Mouse (Mus musculus) liver, embryonic 12.5 days (tissue): ENCODE results near the gene Ptger1. TPM values are rescaled to one million over a fixed set of nuclear protein-coding genes. Genes with fewer than 3 reads are reported as not detected.
A peak's percentile ranks its signal among the peaks of the same experiment; 100 is the strongest.

Experiments
- ATAC-seq: fragments of 200-750 bp; cut with Nextera tagmentation; 2 replicates; pipeline ENCODE4 v1.8.0; 2017; ENCODE audit warnings: moderate number of reproducible peaks, mild to moderate bottlenecking, moderate library complexity
- H3K27ac ChIP-seq: fragments of 300-500 bp; sonication (generic); 2 replicates; pipeline ENCODE4 v1.5.1; 2016; ENCODE audit warnings: mild to moderate bottlenecking
- H3K27me3 ChIP-seq: fragments of 300-500 bp; sonication (generic); replicated peaks from 2 replicates; pipeline ENCODE4 v1.6.1; 2016; ENCODE audit warnings: mild to moderate bottlenecking, moderate library complexity
- H3K36me3 ChIP-seq: fragments of 300-500 bp; sonication (generic); 2 replicates; pipeline ENCODE4 v1.6.1; 2016; ENCODE audit warnings: mild to moderate bottlenecking, moderate library complexity
- H3K4me1 ChIP-seq: fragments of 300-500 bp; sonication (generic); 2 replicates; pipeline ENCODE4 v1.6.1; 2016
- H3K4me2 ChIP-seq: fragments of 300-500 bp; sonication (generic); 2 replicates; pipeline ENCODE4 v1.6.1; 2016; ENCODE audit warnings: mild to moderate bottlenecking, moderate library complexity
- H3K4me3 ChIP-seq: fragments of 300-500 bp; sonication (generic); 2 replicates; pipeline ENCODE4 v1.5.1; 2016; ENCODE audit warnings: mild to moderate bottlenecking, moderate library complexity
- H3K9ac ChIP-seq: fragments of 300-500 bp; sonication (generic); 2 replicates; pipeline ENCODE4 v1.6.1; 2016; ENCODE audit warnings: mild to moderate bottlenecking, moderate library complexity
- H3K9me3 ChIP-seq: fragments of 300-500 bp; sonication (generic); replicated peaks from 2 replicates; pipeline ENCODE4 v1.6.1; 2016; ENCODE audit warnings: mild to moderate bottlenecking, moderate library complexity
- WGBS: fragments of 180-500 bp; shearing (Covaris S2); methylation state at CpG from one replicate; pipeline ENCODE4 v1.1.7; 2016; ENCODE audit not compliant: insufficient replicate concordance; 5-methylcytosine and 5-hydroxymethylcytosine counted together
- polyA plus RNA-seq: library from polyadenylated mRNA; unstranded; fragments of >200 nt; fragmentation: Nextera tagmentation; extraction: Ambion mirVana; gene quantifications from 2 replicates; pipeline ENCODE4 v1.2.1, GENCODE M21; 2016

Gene Ptger1
- polyA plus RNA-seq, result 0.25 and 0.41 TPM in 2 replicates

DNA sequence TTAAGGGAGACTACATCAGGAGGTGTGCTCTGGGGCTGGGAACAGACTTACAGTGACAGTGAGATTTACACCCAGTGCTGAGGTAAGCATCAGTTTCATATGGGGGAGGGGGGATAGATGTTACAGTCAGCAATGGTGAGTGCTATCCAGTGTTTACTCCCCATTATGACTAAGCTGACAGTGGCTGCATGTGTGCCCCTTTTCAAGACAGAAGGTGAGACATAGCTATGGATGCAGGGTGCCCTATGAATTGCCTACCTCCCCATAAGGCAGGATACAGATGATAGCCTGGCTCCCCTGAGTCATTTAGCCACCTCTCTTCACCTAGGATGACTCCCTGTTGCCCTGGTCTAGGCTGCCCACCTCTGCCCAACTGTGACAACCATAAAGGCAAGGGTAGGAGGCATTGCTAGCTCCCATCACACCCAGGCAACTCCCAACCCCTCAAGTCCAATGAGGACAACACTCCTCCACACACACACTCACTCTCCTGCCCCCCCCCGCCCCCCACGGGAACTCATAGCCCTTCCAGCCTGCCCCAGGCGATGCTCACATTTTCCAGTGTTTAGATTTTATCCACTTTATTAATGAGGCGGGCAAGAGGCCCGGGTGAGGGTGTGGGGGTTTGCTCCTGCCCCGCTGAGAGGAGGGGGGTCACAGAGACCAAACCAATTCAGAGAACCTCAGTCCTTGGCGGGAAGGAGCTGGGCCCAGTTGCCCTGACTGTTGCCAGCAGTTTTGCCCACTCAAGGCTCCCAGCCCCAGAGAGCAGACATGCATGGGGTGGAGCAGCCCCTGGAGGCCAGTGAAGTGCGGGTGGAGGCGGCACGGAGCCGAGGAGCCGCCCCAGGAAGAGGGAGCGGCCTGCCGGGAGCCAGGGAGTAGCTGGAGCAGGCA is at the start of gene Ptger1:
TSS of gene Ptger1 (plus strand) at position 710 of the 897 bp plus-strand sequence.
- Histone ChIP-seq H3K4me1 (peaks cover 49% of the 10 kb centered on the region), H3K4me3 (no peak within 1 kb of the TSS), H3K27ac (peak within 1 kb of the TSS; percentile 26; the same call in 1 of the 2 replicates), H3K9me3 (no peaks in the 10 kb centered on the region), H3K27me3 (peaks cover 26% of the 10 kb centered on the region), H3K4me2 (no peak within 1 kb of the TSS), H3K36me3 (peaks cover 30% of the 10 kb centered on the region), H3K9ac (no peak within 1 kb of the TSS)
- no peak for ATAC-seq
- 26% methylated on average over 14 of the region's 14 CpGs for WGBS

DNA sequence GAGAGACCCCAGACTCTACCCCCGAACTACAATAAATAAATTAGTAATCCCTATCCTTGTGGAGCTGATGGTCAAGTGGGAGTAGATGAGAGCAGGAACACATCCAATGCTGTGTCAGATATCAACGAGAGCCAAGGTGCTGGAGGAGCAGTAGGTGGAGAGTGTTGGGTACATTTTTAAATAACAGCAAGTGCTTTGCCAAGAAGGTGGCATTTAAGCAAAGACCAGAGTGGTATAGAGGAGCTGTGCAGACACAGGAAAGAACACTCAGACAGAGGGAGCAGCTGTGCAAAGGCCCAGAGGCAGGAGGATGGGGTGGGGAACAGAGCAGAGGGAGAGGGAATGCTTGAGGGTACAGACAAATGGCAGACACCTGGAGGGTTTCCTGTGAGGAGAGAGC is 49.4 kb upstream of the Ptger1 start:
- Histone ChIP-seq H3K36me3 (peaks cover 24% of the 10 kb centered on the region), H3K4me2 (no peak overlapping the region), H3K27ac (no peak overlapping the region), H3K9me3 (no peaks in the 10 kb centered on the region), H3K4me3 (no peak overlapping the region), H3K4me1 (peaks cover 14% of the 10 kb centered on the region), H3K9ac (no peak overlapping the region), H3K27me3 (no peaks in the 10 kb centered on the region)
- no peak for ATAC-seq
- whole genome bisulfite sequencing, result 79% methylated on average over 2 of the region's 2 CpGs

DNA sequence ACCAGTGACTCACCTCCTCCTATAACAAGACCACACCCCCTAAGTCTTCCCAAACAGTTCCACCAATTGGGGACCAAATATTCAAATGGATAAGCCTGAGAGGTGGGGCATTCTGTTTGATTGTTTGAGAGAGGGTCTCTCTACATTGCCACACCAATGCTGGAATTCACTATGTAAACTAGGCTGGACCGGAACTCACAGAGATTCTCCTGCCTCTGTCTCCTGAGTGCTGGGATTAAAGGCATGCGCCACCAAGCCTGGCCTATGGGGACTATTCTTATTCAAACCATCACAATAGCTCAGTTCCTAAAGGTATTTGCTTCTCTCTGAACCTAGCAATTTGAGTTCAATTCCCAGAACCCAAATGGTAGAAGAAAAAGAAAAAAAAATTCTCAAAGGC is 47.9 kb upstream of the Ptger1 start:
- Histone ChIP-seq H3K36me3 (peaks cover 9% of the 10 kb centered on the region), H3K27ac (no peak overlapping the region), H3K4me3 (no peak overlapping the region), H3K27me3 (no peaks in the 10 kb centered on the region), H3K9ac (no peak overlapping the region), H3K4me1 (peaks cover 26% of the 10 kb centered on the region), H3K4me2 (no peak overlapping the region), H3K9me3 (no peaks in the 10 kb centered on the region)
- 96% methylated on average over 2 of the region's 2 CpGs for WGBS
- ATAC-seq, result no peak

DNA sequence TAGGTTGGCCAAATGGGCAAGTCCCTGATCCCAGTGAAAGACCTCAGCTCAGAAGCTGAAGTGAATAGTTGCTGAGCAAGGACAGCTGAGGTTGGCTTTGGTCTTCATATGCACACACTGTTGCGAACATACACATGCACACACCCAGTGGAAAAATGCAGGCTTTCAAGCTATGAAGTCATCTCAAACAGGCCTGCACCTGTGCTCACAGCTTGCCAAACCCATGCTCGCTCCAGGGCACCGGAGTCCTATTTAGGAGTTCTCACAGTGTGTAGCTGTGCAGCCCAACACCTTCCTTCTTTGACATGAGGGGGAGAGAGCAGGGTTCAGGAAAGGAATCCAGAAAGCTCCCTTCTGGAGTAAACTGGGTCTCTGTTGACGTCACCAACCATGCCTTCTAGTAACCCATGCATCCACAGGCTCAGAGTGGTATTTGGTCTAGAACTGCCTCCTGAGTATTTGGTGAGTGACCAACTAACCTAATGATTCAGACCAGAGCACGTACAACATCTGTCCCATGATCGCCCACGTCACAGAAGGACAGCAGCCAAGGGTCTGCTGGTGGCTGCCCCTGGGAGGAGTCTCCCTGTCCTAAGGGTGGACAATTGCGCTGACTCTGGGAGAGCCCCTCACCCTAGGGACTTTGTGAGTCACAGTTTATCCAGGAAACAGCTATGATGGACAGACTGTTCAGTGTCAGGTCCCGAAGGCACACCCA is 46.8 kb upstream of the Ptger1 start:
- H3K36me3 ChIP-seq, result no peaks in the 10 kb centered on the region
- WGBS, result 79% methylated on average over 9 of the region's 9 CpGs
- H3K4me1 ChIP-seq, result peaks cover 36% of the 10 kb centered on the region
- H3K4me3 ChIP-seq, result no peak overlapping the region
- no peak for ATAC-seq
- H3K4me2 ChIP-seq, result no peak overlapping the region
- no peaks in the 10 kb centered on the region for H3K9me3 ChIP-seq
- no peaks in the 10 kb centered on the region for H3K27me3 ChIP-seq
- no peak overlapping the region for H3K9ac ChIP-seq
- no peak overlapping the region for H3K27ac ChIP-seq

DNA sequence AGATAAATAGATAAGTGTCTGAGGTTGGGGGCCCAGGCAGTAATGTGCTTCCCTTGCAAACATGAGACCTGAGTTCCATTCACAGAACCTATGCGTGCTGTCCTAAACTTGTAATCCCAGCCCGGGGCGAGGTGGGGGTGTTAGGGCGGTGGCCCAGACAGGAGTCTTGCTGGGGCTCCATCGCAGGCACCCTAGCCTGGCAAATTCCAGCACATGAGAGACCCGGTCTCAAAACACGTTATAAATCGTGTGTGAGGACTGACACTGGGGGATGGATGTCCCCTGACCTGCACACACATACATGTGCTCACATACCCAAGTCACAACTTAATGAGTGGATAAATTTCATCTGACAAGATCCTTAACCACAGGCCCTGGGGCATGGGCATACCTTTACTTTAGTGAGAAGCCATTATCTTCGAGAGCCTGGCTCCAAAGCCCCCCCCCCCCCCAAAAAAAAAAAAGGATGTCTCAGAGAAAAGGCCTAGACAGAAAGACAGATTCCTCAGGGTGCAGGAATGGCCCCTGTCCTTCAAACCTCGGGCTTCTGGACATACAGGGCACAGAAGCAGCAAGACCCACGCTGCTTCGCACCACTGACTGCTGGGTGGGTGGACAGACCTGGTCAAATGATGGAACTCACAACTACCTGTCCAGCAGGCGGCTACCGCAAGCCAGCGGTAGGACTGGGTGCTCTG is 44.6 kb upstream of the Ptger1 start:
- Histone ChIP-seq H3K27me3 (no peaks in the 10 kb centered on the region), H3K9me3 (no peaks in the 10 kb centered on the region), H3K4me2 (peak overlapping the region; percentile 84), H3K27ac (peak overlapping the region; percentile 73), H3K4me1 (peaks cover 54% of the 10 kb centered on the region), H3K36me3 (no peaks in the 10 kb centered on the region), H3K9ac (peak overlapping the region; percentile 74), H3K4me3 (peak overlapping the region; percentile 53)
- 56% methylated on average over 15 of the region's 15 CpGs for WGBS
- ATAC-seq, result no peak

DNA sequence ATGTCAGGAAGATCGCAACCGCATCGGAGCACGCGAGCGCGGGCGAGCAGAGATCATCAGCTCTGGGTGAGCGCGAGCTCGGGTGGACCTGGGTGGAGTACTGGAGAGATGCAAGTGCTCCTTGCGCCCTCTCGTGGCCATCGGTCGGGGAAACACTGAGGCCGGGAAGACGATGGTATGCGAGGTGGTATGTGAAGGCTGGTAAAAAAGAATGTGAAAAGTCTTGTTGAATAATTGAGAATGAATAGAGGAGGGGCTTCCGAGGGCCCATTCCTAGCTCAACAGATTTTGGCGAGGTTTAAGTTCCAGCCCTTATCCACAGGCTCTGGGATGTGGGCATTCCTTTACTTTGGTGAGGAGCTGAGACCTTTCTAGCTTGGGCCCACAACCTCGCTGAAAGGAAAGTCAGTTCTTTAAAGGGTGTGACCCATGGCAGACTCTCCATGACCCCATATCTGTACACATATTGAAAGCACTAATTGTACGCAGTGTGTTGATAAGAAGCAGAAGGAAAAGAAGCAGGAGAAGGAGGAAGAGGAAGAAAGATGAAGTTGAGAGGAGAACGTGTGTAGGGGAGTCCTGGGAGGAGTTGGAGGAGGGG is 44.0 kb upstream of the Ptger1 start:
- H3K9me3 ChIP-seq, result no peaks in the 10 kb centered on the region
- peak; percentile 85 for ATAC-seq
- 6% methylated on average over 23 of the region's 23 CpGs for WGBS
- peak overlapping the region; percentile 53 for H3K4me3 ChIP-seq
- no peaks in the 10 kb centered on the region for H3K36me3 ChIP-seq
- H3K4me1 ChIP-seq, result peaks cover 55% of the 10 kb centered on the region
- H3K4me2 ChIP-seq, result peak overlapping the region; percentile 84
- peak overlapping the region; percentile 73 for H3K27ac ChIP-seq
- no peaks in the 10 kb centered on the region for H3K27me3 ChIP-seq
- peak overlapping the region; percentile 74 for H3K9ac ChIP-seq

DNA sequence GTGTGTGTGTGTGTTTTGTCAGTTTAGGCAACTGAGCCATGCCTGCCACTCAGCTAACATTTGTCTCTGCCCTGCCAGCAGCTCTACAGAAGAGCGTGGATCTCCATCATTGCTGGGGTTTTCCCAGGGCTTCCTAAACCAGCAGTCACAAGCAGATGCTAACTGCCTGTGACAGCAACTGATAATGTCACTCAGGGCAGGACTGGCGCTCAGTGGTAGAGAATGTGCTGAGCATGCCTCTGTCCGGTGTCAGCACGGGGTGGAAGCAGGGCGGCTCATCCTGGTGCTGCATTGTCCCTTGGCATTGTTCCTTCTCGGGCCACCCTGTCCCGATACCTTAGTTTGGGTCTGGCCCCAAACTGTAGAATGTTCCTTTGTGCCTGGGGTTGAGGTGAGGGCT is 42.9 kb upstream of the Ptger1 start:
- H3K27me3 ChIP-seq, result no peaks in the 10 kb centered on the region
- H3K36me3 ChIP-seq, result no peaks in the 10 kb centered on the region
- peak overlapping the region; percentile 73 for H3K27ac ChIP-seq
- peaks cover 55% of the 10 kb centered on the region for H3K4me1 ChIP-seq
- H3K4me2 ChIP-seq, result peak overlapping the region; percentile 84
- H3K4me3 ChIP-seq, result no peak overlapping the region
- 50% methylated on average over 7 of the region's 7 CpGs for WGBS
- peak; percentile 54 for ATAC-seq
- H3K9me3 ChIP-seq, result no peaks in the 10 kb centered on the region
- H3K9ac ChIP-seq, result peak overlapping the region; percentile 74

DNA sequence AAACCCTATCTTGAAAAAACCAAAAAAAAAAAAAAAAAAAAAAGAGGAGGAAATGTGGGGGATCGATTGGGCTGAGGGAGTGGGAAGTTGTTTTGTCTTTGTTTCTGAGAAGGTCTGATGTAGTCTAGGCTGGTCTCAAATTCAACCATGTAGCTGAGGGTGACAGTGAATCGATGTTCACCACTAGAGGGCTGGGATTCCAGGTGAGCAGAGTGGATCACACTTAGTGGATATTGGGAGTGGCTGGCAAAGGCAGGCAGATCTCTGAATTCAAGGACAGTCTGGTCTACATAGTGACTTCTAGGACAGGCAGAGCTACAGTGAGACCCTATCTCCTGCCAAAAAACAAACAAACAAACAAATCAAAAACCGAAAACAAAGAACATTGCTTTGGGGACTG is 41.7 kb upstream of the Ptger1 start:
- Histone ChIP-seq H3K27ac (0 out of 2 replicates have a peak overlapping the region, but pooled peaks have one; percentile 53), H3K4me3 (no peak overlapping the region), H3K9ac (no peak overlapping the region), H3K27me3 (no peaks in the 10 kb centered on the region), H3K4me1 (peaks cover 55% of the 10 kb centered on the region), H3K9me3 (no peaks in the 10 kb centered on the region), H3K4me2 (no peak overlapping the region), H3K36me3 (no peaks in the 10 kb centered on the region)
- ATAC-seq, result no peak
- 50% methylated on average over 3 of the region's 3 CpGs for WGBS

DNA sequence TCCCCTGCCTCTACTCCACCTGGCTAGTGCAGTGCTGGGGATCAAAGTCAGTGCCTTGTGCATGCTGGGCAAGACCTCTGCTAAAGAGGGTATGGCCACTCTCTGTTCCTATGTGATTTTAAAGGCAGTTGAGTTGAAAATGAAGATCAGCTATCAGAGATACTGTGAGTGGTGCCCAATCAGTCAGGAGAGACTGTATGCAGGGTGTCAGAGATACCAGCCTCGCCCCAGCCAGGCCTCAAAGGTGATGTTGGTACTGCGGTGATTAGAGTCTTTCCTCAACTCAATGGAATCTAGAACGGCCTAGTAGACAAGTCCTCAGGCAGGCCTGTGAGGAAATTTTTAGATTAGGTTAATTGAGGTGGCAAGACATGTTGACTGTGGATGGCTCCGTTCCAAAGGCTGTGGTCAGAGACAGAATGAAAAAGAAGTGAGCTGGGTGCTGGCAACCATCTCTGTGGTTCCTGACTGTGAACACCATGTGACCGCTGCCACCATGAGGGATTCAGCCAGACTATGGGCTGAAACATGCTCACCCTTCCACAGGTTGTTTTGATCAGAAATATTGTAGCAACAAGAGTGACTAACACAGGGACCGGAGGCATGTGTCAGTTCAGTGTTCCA is 40.7 kb upstream of the Ptger1 start:
- 58% methylated on average over 6 of the region's 6 CpGs for WGBS
- peaks cover 55% of the 10 kb centered on the region for H3K4me1 ChIP-seq
- H3K36me3 ChIP-seq, result no peaks in the 10 kb centered on the region
- H3K9ac ChIP-seq, result no peak overlapping the region
- peak; percentile 83 for ATAC-seq
- no peaks in the 10 kb centered on the region for H3K9me3 ChIP-seq
- H3K27ac ChIP-seq, result peak overlapping the region; percentile 57
- H3K4me2 ChIP-seq, result peak overlapping the region; percentile 27
- H3K27me3 ChIP-seq, result no peaks in the 10 kb centered on the region
- H3K4me3 ChIP-seq, result no peak overlapping the region

DNA sequence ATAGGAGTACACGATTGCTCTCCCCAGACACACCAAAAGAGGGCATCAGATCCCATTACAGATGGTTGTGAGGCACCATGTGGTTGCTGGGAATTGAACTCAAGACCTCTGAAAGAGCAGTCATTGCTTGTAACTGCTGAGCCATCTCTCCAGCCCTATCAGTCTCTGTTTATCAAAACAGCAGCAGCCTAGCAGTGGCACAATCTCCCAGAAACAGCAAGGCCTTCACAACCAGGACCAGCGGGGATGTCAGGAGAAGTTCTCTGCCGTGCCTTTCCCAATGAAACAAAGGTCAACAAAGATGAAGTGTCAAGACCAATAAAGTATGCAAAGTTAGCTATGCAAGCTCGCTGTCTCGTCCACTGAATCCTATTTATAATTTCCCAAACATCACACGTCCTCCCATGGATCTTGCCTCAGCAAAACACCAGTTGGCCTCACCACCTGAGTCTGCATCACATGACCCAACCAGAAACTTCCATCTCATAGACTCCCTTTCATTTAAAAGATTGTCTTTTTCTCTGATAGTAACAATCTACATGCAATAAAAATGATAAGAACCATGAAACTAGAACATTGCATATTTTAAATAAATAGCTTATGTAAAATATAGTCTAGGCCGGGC is 34.3 kb upstream of the Ptger1 start:
- H3K9ac ChIP-seq, result no peak overlapping the region
- H3K9me3 ChIP-seq, result 0 out of 2 replicates have a peak, but pooled peaks cover 4% of the 10 kb centered on the region
- peak overlapping the region; percentile 13 for H3K27ac ChIP-seq
- H3K4me3 ChIP-seq, result no peak overlapping the region
- 58% methylated on average over 7 of the region's 7 CpGs for WGBS
- peaks cover 16% of the 10 kb centered on the region for H3K4me1 ChIP-seq
- no peaks in the 10 kb centered on the region for H3K36me3 ChIP-seq
- H3K4me2 ChIP-seq, result peak overlapping the region; percentile 22; the same call in 1 of the 2 replicates
- peak; percentile 88 for ATAC-seq
- H3K27me3 ChIP-seq, result no peaks in the 10 kb centered on the region

DNA sequence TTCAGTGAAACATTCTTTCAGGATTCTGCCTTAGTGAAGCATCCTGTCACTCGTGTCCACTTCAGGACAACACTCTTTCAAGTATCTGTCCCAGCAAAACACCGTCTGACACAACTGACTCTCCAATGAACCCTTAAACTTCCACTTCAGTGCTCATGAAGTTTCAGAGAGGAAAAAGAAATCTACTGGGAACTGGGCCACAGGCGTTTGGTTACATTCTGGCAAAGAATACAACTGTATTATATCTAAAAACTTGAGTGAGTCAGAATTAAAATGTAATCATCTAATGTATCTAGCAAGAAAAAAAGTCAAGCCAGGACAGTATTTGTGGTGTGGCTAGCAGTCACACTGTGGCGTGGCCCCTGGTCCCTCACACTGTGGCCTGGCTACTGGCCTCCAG is 27.6 kb upstream of the Ptger1 start:
- ATAC-seq, result no peak
- no peaks in the 10 kb centered on the region for H3K36me3 ChIP-seq
- no peak overlapping the region for H3K27ac ChIP-seq
- H3K9me3 ChIP-seq, result 0 out of 2 replicates have a peak, but pooled peaks cover 4% of the 10 kb centered on the region
- 57% methylated on average over 4 of the region's 4 CpGs for WGBS
- no peaks in the 10 kb centered on the region for H3K4me1 ChIP-seq
- H3K4me2 ChIP-seq, result no peak overlapping the region
- no peak overlapping the region for H3K4me3 ChIP-seq
- H3K27me3 ChIP-seq, result peaks cover 26% of the 10 kb centered on the region
- H3K9ac ChIP-seq, result no peak overlapping the region
